Mouse (Mus musculus) heart, postnatal 0 days (tissue): ENCODE measurements at regions not wholly inside any gene's neighbourhood (a gene's known extent, or its start where the extent isn't known, plus 50 kb on each side); places are given as distances from the start of the nearest gene placed in this dataset.

Source experiments
- CTCF ChIP-seq: IDR thresholded peaks from 2 replicates; pipeline ENCODE4 v1.5.1; 2016; ENCODE audit warnings: antibody characterized with exemption, control low read depth, low read depth
- EP300 ChIP-seq: IDR thresholded peaks from 2 replicates; pipeline ENCODE4 v1.6.1; 2016; ENCODE audit warnings: antibody characterized with exemption, low read depth

- TF ChIP-seq CTCF (no peak), EP300 (no peak)
Observed at GRCm38 (mm10) chr9:90978730-90979129, 383.5 kb upstream of the Zic4 start.
